Mouse (Mus musculus) liver (tissue): ENCODE results near the gene Sema4c.

Experiments used
- DNase-seq: peaks from one replicate; pipeline ENCODE4 v3.0.0-alpha.2; 2020; ENCODE audit warnings: mixed read lengths

The Sema4c gene

DNA sequence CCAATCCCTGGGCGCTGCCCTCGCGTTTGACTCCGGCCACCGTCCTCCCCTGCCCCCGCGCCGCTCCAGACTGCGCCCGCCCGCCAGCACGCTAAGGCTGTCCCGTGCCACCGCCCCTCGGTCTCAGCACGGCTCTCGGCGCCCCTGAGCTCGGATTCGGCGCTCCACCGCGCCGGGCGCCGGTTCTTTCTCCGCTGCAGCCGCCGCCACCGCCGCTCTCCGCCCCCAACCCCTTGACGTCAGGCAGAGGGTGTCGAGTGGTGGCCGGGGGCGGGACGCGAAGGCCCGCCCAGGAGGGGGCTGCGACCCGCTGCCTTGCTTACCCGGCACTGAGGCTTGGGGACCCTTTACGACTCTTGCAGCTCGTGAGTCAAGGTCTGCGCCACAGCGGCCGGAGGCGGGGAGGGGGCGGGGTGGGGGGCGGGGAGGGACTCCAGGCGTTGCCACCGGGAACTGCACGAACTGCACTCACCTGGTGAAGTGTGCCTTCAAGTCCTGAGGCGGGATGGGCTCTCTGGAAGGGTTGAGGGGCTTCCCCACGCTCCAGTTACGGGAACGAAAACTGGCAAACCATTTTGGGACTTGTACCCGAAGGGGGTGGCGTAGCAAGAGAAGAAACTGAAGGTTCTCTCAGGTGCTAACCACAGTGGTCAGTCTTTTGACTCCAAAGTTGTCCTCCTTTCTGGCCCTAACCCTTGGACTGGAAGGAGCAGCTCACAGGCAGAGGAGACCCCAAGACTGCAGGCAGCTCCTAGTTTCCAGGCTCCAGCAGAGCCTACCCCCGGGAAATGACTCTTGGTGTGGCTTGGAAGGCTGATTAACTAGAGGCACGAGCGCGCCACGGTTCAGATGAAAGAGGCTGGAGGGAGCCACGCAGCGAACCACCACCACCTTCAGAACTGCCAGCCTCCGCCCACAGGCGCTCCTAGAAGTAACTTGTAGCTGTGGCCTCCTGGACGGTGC is at the start of gene Sema4c:
Gene Sema4c, minus strand, starts transcription at position 319 of the 963 bp plus-strand sequence.
- peak; percentile 68 for DNase-seq

DNA sequence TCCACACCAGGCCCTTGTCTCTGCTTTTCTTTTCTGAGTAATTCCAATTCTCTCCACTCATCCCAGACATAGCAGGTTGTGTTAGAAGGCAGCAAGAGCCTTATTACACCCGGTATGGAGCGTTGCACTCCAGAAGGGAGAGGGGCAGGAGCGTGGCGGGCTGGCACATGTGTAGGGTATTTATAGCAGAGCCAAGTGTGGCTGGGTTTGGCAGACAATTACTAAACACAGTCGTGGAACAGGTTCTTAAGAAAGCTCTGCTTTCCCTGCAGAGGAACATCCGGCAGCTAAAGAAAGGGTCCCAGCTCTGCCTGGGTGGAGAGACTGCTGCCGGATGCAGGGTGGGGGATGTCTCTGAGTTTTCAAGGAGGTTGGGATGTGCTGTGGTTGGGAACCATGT is 48.8 kb upstream of the Sema4c start:
- no peak for DNase-seq

DNA sequence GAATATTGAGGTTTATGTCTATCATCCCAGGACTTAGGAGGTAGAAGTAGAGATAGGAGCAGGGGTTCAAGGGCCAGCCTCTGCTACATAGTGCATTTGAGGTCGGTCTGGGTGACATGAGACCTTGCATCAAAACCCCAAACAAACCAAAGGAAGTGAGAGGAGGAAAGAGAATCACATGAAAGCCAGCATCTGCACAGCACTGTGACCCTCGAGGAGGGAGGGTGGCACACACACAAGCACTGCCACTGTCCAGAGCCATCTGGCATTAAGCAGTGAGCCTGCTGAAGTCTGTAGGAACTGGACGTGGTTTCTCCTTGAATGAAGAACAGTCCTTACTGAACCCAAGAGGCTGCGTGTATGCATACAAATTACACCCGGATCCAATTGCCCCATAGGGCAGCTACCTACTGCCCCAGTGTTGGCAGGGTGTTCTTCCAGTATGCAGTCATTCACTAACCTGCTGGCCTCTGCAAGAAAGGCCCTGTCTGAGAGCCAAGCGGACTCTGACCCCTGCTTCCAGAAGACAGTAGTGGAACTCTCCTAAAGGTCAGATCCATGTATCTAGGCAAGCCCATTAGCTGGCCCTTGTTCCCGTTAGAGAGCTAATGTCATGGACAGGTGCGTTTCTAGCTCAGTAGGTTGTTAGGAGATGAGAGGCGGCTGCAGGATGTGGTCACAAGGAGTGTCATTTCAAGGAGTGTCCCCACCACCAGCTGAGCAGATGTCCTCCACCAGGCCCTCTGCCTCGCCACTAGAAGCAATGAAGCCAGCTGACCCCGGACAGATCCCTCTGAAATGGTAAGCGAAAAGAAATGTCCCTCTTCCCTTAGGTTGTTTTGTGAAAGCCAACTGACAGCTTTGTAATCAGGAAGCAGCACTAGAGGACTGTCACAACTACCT is 46.4 kb upstream of the Sema4c start:
- no peak for DNase-seq

DNA sequence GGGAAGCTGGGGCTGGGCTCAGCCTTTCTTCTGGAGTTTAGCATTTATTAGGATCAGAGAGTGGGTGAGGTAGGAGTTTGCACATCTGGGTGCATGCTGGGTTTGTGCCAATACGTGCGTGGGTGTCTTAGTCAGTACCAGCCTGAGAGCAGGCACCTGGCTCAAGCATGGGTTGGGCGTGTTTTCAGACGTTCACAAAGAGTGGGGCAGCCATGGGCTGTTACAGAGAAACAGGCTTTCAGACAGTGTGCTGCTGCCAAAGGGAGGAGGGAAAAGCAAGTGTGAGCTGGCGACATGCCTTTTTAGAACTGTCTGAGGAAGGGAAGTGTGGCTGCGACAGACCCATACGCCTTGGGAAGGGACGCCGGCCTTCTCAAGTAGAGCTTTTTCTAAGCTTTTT is 45.2 kb upstream of the Sema4c start:
- peak; percentile 20 for DNase-seq

DNA sequence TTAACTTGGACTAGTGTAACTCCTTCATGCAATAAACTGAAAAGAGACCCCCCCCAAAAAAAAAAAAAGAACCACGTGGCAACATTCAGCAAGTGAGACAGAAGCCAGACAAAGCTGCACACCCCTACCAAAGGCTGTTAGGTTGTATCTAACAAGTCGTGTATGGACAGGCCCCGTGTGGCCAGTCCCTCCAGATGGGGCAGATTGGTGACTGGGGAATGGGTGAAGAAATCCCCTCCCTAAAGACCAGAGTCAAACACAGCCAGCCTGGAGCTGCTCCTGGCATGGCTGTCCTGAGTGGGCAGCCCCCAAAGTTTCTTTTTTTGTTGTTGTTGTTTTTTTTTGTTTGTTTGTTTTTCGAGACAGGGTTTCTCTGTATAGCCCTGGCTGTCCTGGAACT is 44.1 kb upstream of the Sema4c start:
- no peak for DNase-seq

DNA sequence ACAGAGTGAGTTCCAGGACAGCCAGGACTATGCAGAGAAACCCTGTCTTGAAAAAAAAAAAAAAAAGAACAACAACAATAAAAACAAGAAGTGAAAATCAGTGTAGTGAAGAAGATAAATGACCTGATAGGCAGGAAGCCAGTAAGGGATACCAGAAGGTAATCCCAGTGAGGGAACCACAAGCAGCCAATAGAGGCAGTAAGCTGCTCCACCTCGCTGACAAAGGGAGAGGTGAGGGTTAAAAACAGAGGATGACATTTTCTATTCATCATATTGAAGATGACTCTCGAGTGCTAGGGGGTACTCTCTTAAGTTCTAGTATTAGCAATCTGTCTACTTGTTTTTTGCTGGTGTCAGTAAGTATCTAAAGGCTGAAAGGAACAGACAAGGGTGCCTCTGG is 40.3 kb upstream of the Sema4c start:
- DNase-seq, result no peak

DNA sequence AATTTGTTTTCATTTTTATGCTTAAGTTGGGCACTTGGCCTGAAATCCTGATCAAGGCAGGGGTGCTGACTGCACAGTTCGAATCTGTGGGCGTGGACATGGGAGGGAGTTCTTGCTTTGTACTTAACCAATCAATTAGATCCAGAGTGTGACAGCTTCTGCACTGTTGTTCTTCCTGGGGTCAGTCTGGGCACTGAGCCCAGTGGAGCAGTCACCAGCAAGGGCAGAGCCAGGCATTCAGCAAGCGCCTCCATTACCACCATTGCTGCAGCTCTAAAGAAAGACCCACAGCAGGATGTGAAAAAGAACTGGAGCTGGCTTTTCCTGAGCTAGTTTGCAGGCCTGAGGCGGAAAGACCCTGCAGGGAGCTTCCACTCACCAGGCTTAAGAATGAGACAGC is 38.0 kb upstream of the Sema4c start:
- peak; percentile 24 for DNase-seq

DNA sequence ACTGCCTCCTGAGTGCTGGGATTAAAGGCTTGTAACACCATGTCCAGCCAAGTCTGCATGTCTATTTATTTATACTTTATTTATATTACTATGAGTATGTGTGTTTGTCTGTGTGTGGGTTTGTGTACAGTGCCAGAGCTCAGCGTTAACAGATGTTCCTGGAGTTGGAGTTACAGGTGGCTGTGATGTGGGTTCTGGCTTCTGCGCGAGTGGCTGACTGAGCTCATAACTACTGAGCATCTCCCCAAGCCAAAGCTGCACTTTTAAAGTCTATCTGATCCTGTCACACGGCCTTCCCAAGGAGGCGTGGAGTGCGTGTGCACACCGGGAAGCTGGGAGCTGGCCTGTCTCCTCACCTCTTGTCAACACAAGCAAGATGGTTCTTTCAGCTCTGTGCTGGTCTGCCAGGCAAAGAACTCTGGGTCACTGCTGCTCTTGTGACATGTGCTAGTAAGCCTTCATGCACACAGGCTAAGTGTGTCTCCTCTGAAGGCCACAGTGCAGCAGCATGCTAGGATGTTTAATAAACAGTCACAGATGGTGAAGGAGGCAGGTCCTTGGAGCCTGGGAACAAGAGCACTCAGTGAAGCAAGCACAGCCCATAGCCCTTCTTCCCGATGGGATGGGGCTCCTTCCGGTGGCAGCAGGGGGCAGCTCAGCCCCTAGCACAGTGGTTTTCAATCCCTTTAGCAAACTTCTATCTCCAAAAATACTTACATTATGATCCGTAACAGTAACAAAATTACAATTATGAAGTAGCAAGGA is 37.2 kb upstream of the Sema4c start:
- no peak for DNase-seq

DNA sequence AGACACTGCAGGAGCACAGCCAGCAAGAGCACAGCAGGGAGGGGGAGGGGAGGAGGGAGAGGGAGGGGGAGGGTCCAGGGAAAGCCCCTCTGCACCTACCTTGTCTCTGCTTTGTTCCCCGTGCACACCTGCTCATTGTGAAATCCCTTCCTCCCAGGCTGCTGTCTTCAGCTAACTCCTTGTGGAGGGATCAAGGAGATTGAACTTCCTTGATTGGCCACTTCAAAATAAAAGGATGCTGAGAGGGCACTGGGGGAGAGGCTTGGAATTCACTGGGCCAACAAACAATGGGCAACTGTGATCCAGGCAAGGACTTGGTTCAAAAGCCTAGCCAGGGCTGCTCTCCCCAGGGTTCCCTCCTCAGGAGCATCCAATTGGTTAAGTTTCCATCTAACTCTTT is 35.0 kb upstream of the Sema4c start:
- no peak for DNase-seq

DNA sequence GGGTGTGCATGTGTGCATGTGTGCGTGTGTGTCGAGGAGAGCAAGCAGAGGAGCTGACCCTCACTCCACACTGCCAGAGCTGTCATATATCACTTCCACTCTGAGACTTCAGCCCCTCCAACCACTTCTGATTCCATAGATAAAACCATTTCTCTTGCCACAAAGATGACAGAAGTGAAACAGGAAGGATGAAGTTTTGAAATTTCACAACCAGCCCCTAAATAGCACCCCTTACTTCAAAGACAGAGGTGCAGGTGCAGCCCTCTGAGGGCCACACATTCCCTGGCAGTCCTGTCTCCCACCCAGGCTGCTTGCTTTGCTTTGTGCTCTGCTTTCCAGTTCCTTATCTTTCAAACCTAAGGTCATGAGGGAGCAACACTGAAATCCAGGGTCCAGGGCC is 33.3 kb upstream of the Sema4c start:
- no peak for DNase-seq

DNA sequence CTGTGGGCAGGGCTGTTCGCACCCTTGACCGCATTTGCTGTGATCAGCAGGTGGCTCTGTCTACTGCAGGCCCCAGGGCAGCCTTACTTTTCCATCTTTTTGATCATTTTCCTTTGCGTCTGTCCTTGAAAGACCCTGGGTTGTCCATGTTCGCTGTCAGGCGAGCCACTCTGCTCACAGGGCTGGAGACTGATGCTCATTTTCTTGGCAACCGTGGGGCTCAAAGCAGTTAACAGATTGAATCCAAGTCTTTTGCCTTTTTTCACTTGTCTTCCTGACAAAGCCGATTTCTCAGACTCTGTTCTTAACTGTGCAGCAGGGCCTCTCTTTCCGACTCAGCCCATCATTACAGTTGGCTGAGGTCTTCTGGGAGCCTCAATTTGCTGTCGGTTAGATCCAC is 32.5 kb upstream of the Sema4c start:
- DNase-seq, result no peak

DNA sequence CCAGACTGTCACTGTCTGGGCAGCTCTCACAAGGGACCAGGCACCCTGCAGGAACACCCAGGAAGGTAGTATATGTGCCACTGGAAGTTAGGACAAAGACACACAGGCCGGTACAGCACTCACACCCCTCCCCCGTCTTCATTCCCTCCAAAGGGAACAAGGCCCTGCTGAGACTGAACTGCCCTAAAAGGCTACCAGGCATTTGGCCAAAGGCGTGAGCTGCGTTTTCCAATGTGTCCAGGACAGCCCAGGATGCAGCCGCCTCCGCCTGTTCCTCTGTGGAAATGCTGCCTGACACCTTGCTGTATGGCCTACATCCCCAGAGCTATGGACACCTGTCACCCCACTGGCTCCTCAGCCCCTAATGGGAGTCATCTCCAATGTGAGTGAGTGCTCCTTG is 31.3 kb upstream of the Sema4c start:
- no peak for DNase-seq

DNA sequence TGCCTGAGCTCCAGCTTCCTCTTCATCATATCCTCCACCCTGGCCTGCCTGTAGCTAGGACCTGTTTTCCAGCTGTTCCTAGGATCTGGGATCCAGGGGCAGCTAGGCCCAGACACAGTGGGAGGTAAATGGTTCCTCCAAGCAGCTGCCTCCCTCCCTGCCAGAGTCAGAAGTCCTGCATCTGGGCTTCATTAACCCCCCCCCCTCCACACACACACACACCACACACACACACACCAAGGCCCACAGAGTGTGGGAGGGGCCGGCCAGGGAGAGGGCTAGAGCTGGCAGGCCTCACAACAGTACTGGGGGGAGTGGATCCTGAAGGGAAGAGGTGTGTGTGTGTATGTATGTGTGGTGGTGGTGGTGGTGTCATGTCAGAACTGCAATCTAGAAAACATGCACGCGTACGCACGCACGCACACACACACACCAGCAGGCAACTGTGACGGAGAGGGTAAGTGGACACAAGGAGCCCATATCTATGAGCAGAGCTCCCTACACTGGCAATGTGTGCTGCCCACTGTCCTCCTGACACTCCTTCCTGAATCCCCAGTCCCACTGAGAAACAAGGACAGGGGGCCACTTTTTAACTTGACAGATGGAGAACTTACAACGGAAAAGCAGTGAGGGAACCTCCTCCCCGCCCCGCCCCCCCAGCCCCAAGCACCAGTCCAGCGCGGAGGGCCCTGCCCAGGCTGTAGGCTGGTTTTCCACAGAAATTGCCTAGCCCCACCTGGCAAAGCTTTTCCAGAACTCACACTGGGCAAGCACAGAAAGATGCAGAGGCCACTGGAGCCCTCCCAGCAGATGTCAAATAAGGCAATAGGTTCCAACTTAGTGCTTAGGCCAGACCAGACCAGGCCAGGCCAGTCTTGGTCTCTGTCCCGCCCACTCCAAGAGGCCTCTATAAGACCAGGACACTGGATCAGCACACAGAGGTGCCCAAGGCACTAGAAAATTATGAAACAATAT is 30.6 kb upstream of the Sema4c start:
- peak; percentile 25 for DNase-seq

DNA sequence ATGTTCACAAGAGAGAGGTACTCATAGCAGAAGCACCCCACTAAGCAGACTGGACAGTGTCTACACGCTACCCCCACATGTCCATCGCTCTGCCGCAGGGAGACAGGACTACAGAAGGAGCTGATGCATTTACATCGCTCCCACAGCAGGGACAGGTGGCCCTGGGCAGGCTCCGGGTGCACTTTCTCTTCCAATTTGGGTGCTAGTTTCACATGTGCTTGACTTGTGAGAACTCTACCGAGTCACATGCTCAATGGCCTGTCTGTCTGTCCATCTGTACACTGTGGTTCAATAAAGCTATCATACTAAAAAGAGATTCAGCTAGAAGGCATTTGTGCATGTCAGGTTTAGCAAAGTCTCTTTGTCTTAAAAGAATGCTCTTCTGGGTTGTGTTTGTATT is 29.7 kb upstream of the Sema4c start:
- DNase-seq, result no peak

DNA sequence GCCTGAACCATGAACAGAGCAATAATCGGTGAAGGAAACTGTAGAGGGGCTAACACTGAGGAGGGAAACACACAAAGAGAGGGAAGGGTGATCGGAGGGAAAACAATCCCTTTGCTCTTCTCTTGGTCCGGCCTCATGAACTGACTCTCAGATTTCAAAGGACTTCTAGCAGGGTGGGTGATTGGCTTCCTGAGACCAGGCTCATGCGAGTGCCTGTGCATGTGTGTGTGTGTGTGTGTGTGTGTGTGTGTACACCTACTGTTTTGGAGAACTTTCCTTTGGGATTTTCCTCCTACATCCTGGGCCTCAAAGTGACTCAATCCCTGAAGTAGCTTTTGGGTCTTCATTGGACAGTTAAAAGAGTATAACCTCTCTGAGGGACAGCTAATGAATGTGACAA is 28.1 kb upstream of the Sema4c start:
- no peak for DNase-seq

DNA sequence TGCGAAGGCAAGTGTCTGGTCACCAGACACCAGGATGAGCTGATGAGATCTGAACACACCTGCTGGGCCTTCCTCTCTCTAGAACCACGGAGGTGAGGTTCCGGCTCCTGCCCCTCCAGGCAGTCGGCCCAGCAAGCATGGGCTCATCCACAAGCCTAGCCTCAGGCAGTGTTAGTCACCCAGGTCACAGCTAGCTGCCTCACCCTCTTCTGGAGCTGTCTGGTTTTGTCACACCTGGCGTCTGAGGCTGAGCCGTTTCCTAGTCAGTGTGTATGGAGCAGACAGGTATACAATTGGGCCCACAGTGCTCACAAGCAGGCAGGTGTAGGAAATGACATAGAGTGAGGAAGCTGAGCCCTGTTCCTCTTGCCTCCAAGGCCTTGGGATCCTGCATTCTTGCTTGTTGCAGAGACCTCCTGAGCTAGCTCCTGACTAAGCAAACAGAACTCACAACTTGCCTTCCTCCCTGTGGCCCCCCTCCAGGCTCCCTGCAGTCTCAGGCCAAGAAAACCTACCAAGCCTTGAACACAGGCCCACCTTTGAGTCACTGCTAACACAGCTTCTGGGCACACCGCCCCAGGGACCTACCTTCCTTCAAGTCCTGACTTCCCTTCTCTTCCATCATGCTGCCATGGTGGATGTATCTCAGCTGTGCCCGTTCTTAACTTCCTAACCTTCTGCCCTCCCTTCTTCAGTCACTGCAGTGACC is 25.4 kb upstream of the Sema4c start:
- no peak for DNase-seq

DNA sequence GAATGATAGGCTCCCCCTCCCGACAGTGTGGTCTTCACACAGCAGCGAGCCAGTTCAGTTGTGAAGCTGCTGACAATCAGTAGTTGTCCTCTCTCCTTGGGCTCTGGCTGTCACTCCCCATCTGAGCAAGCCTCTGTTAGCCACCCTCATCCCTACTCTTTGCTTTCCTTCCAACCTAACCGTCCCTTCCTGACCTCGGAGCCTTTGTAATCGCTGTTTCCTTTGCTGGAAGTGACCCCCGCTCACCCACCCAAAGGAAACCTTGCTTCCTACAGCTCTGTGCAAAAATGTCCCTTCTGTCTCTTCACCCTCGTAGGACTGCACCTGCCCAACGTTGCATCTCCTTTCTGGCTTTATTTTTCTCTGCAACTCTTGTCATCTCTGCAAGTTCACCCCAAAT is 24.1 kb upstream of the Sema4c start:
- DNase-seq, result no peak

DNA sequence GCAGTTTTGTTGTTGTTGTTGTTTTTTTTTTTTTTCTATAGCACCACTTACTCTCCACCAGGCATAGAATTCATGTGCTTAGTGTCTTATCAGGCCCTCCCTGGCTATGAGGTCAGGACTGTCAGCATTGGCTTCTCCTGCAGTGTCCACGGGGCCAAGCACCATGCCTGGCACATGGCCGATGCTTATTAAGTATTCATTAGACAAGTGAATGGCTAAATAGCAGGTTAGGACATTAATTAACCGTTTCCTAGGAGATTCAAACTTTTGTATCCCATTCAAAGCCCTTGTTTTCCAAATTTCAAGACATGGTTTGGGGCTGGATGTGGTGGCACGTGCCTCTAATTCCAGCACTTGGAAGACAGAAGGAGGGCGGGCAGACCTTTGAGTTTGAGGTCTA is 23.1 kb upstream of the Sema4c start:
- DNase-seq, result no peak

DNA sequence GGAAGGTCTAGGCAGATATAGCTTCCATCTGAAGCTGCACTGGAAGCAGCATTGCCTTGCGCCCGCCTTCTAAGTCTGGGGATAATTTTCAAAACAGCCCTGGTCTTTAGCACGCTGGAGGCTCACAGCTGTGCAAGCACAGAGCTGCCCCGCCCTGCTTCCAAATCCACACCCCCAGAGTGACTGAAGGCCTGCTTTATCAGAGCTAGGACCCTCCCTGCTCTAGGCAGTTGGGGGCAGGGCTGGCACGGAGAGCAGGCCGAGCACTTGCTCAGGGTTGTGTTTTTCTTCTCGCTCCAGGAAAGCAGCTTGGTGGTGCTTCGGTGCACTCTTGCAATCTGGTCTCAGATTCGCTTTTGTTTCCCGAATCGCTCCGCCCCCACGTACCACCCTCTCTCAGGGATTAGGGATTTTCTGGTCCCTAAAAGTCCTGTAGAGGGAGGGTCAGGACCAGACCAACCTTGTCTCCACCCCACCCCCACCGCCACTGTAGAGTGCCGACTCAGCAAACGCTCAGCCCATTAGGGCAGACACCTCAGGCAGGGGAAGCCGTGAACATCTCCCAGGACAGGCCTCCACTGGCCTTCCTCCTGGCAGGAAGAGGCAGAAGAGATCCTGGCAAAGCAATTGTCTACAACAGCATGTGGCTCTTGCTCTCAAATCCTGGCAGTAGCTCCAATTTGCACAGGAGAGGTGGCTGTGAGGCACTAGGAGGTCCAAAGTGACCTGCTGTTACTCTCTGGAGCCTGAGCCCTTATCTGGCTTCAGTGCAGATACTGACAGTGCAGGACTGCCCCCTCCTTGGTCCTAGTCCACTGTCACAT is 22.4 kb upstream of the Sema4c start:
- DNase-seq, result peak; percentile 79

DNA sequence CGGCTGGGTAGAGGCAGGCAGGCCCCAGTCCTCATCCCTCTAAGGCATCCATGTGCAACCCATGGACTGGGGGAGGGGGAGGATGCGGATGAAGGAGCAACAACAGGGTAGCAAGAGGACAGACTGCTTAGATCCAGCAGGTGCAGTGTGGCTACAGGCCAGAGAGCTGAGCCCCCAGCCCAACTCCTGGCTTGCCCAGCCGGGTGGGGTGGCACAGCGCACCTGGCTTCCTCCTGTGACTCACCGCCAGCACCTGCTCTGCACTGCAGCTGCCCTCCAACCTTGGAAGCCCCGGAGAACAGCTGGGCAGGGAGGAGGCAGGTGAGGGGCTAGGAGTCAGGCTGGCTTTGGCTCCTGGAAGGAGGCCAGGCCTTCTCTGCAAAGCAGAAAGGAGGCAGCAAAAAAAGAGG is 21.8 kb upstream of the Sema4c start:
- no peak for DNase-seq
